Mouse (Mus musculus): ENCODE measurements around the gene Epb41l4b. TPM values are rescaled to one million over a fixed set of nuclear protein-coding genes. Genes with fewer than 3 reads are reported as not detected.

Epb41l4b gene
- 1.2 and 1.4 TPM in 2 replicates for polyA plus RNA-seq (2016; fragmentation: Nextera tagmentation; extraction: Ambion mirVana)

GRCm38 (mm10) chr4:57143026-57143937, at the start of gene Epb41l4b:
TSS of gene Epb41l4b (minus strand) at chr4:57143437.
- peaks cover 68% of the 10 kb centered on the region for H3K27me3 ChIP-seq (replicated peaks; ENCODE audit: low read depth, poor library complexity, severe bottlenecking)
- peak; percentile 92 for DNase-seq (ENCODE audit: low spot score)

DNA sequence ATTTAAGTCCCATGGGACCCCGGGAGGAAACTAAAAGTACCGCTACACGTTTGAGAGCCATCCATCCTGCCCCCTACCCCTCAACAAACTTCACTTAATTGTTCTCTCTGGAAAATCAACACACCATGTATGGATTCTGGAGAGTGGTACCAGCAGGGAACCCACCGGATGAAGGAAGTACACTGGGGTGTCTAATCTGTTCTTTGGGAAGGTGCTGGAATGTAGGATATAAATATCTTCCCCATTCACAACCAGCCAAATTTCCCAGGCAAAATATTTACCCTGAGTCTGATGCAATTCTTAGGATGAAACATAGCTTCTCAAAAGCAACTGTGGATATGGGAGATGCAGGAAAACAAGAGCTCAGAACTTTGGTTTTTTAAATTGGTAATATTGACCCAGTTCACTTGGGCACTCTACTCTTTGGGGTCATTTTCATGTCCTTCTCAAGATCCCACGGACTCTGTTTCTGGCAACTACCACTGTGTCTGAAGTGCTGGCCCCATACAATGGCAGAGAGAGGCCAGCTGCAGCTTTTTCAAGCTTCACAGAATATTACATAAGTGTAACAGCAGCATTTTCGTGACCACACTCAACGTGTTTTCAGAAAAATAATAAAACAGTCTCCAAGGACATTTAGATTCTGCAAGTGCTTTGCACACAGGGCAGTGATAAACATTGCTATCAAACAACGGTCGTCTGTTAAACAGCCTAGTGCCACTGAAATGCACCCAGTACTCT, 48.5 kb upstream of the Epb41l4b start:
- Histone ChIP-seq H3K4me1 (peaks cover under 1% of the 10 kb centered on the region), H3K27me3 (replicated peaks; ENCODE audit: low read depth, poor library complexity, severe bottlenecking) (no peaks in the 10 kb centered on the region), H3K4me3 (no peak overlapping the region), H3K9me3 (no peaks in the 10 kb centered on the region), H3K36me3 (replicated peaks) (no peaks in the 10 kb centered on the region), H3K27ac (replicated peaks) (no peak overlapping the region)
- WGBS: 82% methylated on average over 9 of the region's 9 CpGs
- no peak for DNase-seq (ENCODE audit: low spot score)

More at GRCm38 (mm10) chr4:57143026-57143937, at the start of gene Epb41l4b:
- Histone ChIP-seq H3K9me3 (no peaks in the 10 kb centered on the region), H3K27ac (replicated peaks) (peak within 1 kb of the TSS; percentile 84), H3K4me3 (peak within 1 kb of the TSS; percentile 76), H3K36me3 (replicated peaks) (no peaks in the 10 kb centered on the region), H3K4me1 (peaks cover 36% of the 10 kb centered on the region)
- WGBS: 6% methylated on average over 142 of the region's 142 CpGs

DNA sequence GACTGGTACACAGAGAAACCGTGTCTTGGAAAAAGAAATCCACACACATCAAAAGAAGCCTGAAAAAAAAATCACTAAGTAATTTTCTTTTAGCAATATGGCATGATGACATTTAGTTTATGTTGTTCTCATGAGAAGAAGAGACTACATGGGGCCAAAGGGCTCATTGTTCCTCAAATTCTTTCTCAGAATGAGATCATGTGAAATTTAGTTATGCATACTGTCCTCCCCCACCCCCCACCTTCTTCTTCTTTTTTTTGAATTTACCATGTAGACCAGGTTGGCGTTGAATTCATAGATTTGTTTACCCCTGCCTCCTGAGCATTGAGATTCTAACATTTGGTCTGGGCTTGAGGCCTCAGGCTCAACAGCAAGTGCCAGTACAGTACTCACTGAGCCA, 46.6 kb upstream of the Epb41l4b start:
- no peak for DNase-seq (ENCODE audit: low spot score)
- Histone ChIP-seq H3K4me1 (peaks cover 18% of the 10 kb centered on the region), H3K27ac (replicated peaks) (no peak overlapping the region), H3K4me3 (no peak overlapping the region), H3K36me3 (replicated peaks) (no peaks in the 10 kb centered on the region), H3K27me3 (replicated peaks; ENCODE audit: low read depth, poor library complexity, severe bottlenecking) (no peaks in the 10 kb centered on the region), H3K9me3 (no peaks in the 10 kb centered on the region)
- 86% methylated on average over 2 of the region's 2 CpGs for WGBS

DNA sequence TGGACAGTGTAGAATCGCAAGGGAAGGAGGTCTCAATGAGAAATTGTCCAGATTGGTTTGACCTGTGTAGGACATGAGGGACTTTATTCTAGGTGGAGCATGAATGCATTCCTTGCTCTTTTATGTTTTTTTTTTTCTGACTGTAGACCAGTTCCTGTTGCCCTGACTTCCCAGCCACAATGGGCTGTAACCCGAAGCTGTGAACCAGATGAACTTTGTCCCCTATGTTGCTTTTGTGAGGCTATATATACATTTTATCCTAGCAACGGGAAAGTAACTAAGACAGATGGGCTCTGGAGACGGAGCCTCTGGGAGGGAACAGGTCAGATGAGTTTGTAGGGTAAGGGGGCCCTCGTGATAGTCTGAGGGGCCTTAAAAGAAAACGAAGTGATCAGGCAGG, 42.8 kb upstream of the Epb41l4b start:
- H3K9me3 ChIP-seq: no peaks in the 10 kb centered on the region
- H3K36me3 ChIP-seq (replicated peaks): no peaks in the 10 kb centered on the region
- peak; percentile 42 for DNase-seq (ENCODE audit: low spot score)
- no peaks in the 10 kb centered on the region for H3K27me3 ChIP-seq (replicated peaks; ENCODE audit: low read depth, poor library complexity, severe bottlenecking)
- H3K27ac ChIP-seq (replicated peaks): peak overlapping the region; percentile 5; the same call in 1 of the 2 replicates
- WGBS: 23% methylated on average over 6 of the region's 6 CpGs
- H3K4me1 ChIP-seq: peaks cover 32% of the 10 kb centered on the region
- H3K4me3 ChIP-seq: no peak overlapping the region

- peaks cover 32% of the 10 kb centered on the region for H3K4me1 ChIP-seq
- 81% methylated on average over 8 of the region's 8 CpGs for WGBS
Measured at GRCm38 (mm10) chr4:57185462-57185861, 42.2 kb upstream of the Epb41l4b start.

DNA sequence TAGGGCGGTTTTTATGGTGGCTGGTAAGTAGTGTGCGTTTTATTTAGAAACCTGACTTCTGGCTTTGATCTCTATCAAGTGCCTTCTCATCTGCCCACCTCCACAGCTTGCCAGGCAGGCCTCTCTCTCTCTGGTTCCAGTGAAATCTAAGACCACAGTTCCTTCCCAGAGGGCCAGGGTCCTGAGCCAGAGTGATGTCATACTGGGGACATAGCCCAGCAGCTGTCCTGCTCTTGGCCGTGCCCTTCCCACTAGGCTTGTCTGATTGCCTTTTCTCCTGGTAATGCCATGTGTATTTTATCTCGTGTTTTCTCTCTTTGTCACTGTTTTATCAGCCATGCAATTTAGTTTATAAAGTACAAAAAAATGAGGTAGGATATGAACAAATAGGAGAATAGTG, 40.3 kb upstream of the Epb41l4b start:
- peaks cover 32% of the 10 kb centered on the region for H3K4me1 ChIP-seq
- no peaks in the 10 kb centered on the region for H3K36me3 ChIP-seq (replicated peaks)
- H3K4me3 ChIP-seq: no peak overlapping the region
- no peaks in the 10 kb centered on the region for H3K27me3 ChIP-seq (replicated peaks; ENCODE audit: low read depth, poor library complexity, severe bottlenecking)
- H3K9me3 ChIP-seq: no peaks in the 10 kb centered on the region
- H3K27ac ChIP-seq (replicated peaks): no peak overlapping the region
- 75% methylated on average over 4 of the region's 4 CpGs for WGBS
- DNase-seq (ENCODE audit: low spot score): no peak

More at GRCm38 (mm10) chr4:57185462-57185861, 42.2 kb upstream of the Epb41l4b start:
- H3K27me3 ChIP-seq (replicated peaks; ENCODE audit: low read depth, poor library complexity, severe bottlenecking): no peaks in the 10 kb centered on the region
- H3K9me3 ChIP-seq: no peaks in the 10 kb centered on the region
- 0 out of 2 replicates have a peak overlapping the region, but pooled peaks have one; percentile 5 for H3K27ac ChIP-seq (replicated peaks)
- no peak for DNase-seq (ENCODE audit: low spot score)
- H3K36me3 ChIP-seq (replicated peaks): no peaks in the 10 kb centered on the region
- no peak overlapping the region for H3K4me3 ChIP-seq

- H3K4me3 ChIP-seq: no peak overlapping the region
- 71% methylated on average over 1 of the region's 1 CpGs for WGBS
- no peaks in the 10 kb centered on the region for H3K27me3 ChIP-seq (replicated peaks; ENCODE audit: low read depth, poor library complexity, severe bottlenecking)
- DNase-seq (ENCODE audit: low spot score): no peak
- H3K9me3 ChIP-seq: no peaks in the 10 kb centered on the region
- no peaks in the 10 kb centered on the region for H3K36me3 ChIP-seq (replicated peaks)
- H3K4me1 ChIP-seq: peaks cover 30% of the 10 kb centered on the region
- H3K27ac ChIP-seq (replicated peaks): no peak overlapping the region
Measured at GRCm38 (mm10) chr4:57181538-57181937, 38.3 kb upstream of the Epb41l4b start.

DNA sequence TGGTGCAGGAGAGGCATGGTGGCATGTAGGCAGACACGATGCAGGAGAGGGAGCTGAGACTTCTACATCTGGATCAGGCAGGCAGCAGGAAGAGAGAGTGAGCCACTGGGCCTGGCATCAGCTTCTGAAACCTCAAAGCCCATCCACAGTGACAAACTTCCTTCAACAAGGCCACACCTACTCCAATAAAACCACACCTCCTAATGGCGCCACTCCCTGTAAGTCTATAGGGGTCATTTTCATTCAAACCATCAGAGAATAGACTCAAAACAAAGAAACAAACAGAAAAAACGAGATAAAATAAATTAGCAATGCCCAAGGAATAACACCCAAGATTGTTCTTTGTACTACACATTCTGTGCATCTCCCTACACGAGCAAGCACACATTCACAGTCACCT, 35.6 kb upstream of the Epb41l4b start:
- H3K4me1 ChIP-seq: peaks cover 18% of the 10 kb centered on the region

GRCm38 (mm10) chr4:57175329-57175728, 32.1 kb upstream of the Epb41l4b start:
- 43% methylated on average over 10 of the region's 10 CpGs for WGBS
- Histone ChIP-seq H3K27me3 (replicated peaks; ENCODE audit: low read depth, poor library complexity, severe bottlenecking) (no peaks in the 10 kb centered on the region), H3K27ac (replicated peaks) (no peak overlapping the region), H3K4me1 (peaks cover 14% of the 10 kb centered on the region), H3K9me3 (no peaks in the 10 kb centered on the region), H3K36me3 (replicated peaks) (no peaks in the 10 kb centered on the region), H3K4me3 (no peak overlapping the region)
- peak; percentile 29 for DNase-seq (ENCODE audit: low spot score)

More for the DNA sequence above, 35.6 kb upstream of the Epb41l4b start:
- H3K27me3 ChIP-seq (replicated peaks; ENCODE audit: low read depth, poor library complexity, severe bottlenecking): no peaks in the 10 kb centered on the region
- 77% methylated on average over 4 of the region's 4 CpGs for WGBS
- no peak for DNase-seq (ENCODE audit: low spot score)
- H3K27ac ChIP-seq (replicated peaks): no peak overlapping the region
- H3K9me3 ChIP-seq: no peaks in the 10 kb centered on the region
- H3K36me3 ChIP-seq (replicated peaks): no peaks in the 10 kb centered on the region
- no peak overlapping the region for H3K4me3 ChIP-seq

DNA sequence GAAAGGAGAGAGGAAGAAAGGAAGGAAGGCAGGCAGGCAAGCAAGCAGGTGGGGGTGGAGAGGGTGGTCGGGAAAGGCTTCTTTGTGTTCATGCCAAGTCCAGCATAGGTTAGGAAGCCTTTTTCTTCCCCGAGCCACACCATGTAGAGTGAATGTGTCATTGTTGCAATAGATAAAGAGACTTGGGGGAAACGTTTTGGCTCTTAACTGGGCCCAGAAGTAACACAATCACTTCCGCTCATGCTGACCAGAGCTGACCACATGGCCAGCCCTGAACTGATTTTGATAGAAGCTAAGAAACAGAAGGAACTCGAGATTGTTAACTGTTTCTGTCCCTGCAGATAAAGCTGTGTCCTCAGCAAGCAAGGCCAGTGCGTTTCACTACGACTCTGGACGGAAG, 29.6 kb upstream of the Epb41l4b start:
- no peaks in the 10 kb centered on the region for H3K9me3 ChIP-seq
- WGBS: 60% methylated on average over 8 of the region's 8 CpGs
- no peaks in the 10 kb centered on the region for H3K36me3 ChIP-seq (replicated peaks)
- no peak overlapping the region for H3K4me3 ChIP-seq
- no peak overlapping the region for H3K27ac ChIP-seq (replicated peaks)
- no peaks in the 10 kb centered on the region for H3K27me3 ChIP-seq (replicated peaks; ENCODE audit: low read depth, poor library complexity, severe bottlenecking)
- no peak for DNase-seq (ENCODE audit: low spot score)
- H3K4me1 ChIP-seq: peaks cover 14% of the 10 kb centered on the region

DNA sequence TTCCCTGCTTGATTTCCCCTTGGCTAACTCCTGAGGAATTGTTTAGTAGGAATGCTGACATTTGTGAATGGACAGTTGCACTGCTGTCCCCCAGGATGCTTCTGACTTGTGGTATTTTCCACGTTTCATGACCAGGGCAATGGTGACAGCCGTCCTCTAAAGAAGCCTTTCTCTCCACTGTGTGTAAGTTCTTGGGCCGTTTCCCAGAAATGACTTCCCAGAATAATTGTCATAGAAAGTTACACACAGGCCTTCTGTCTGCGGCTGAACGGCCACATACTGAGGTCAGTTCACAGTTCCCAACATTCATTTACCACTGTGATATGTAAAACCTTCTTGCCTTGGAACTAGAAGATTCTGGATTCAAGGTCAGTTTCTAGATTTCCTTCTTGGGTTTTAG, 28.6 kb upstream of the Epb41l4b start:
- Histone ChIP-seq H3K27ac (replicated peaks) (no peak overlapping the region), H3K36me3 (replicated peaks) (no peaks in the 10 kb centered on the region), H3K4me1 (peaks cover 15% of the 10 kb centered on the region), H3K9me3 (no peaks in the 10 kb centered on the region), H3K4me3 (no peak overlapping the region), H3K27me3 (replicated peaks; ENCODE audit: low read depth, poor library complexity, severe bottlenecking) (no peaks in the 10 kb centered on the region)
- WGBS: 86% methylated on average over 5 of the region's 5 CpGs
- no peak for DNase-seq (ENCODE audit: low spot score)

- DNase-seq (ENCODE audit: low spot score): no peak
- Histone ChIP-seq H3K36me3 (replicated peaks) (no peaks in the 10 kb centered on the region), H3K4me3 (no peak overlapping the region), H3K27me3 (replicated peaks; ENCODE audit: low read depth, poor library complexity, severe bottlenecking) (no peaks in the 10 kb centered on the region), H3K4me1 (0 out of 2 replicates have a peak, but pooled peaks cover 7% of the 10 kb centered on the region), H3K9me3 (no peaks in the 10 kb centered on the region), H3K27ac (replicated peaks) (no peak overlapping the region)
- 84% methylated on average over 3 of the region's 3 CpGs for WGBS
Measured at GRCm38 (mm10) chr4:57168680-57169079, 25.4 kb upstream of the Epb41l4b start.
